19 mouse cellular contexts compared by ENCODE assay signal in the genomic region with DNA sequence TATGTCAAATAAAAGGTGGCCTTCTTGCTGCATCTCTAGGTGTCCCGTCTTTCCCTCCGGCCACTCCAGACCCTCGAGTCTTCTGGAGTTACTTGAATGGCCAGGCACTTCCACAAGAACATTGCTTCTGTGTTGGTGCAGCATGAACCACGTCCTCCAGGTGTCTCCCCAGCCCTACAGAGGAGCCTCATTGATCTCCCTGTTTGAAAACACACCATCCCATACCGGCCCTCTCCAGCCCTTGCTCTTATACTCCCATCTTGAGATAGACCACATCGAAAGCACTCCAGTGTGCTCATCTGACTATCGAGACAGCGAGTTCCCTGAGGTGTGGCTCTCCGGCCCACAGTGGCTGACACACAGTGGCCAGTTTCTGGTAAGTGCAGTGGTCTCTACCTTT. TPM values are rescaled to one million over a fixed set of nuclear protein-coding genes. Genes with fewer than 3 reads are reported as not detected.
DNase-seq lines count a peak whose midpoint lies in the region; ATAC-seq and TF ChIP-seq lines count a peak whose summit lies in the region.
"Had no signal": no experiment of that assay in that cellular context is flagged by ENCODE, and none has a peak within 500 bp of the region (broad histone marks: within the 10 kb centered on the region; RNA-seq: fewer than 3 reads in every experiment).

No protein-coding gene starts in this region.

- no peak for TF ChIP-seq EP300 in lung, postnatal 0 days (IDR thresholded peaks at IDR 0.05)

- H3K4me2 ChIP-seq in intestine, postnatal 0 days (replicated peaks; ENCODE audit: low read depth): no peak overlapping the region
- H3K4me2 ChIP-seq in intestine, embryonic 15.5 days (replicated peaks): no peak overlapping the region
- H3K4me2 ChIP-seq in lung, postnatal 0 days (replicated peaks; ENCODE audit: low read depth, low read length): no peak overlapping the region
- H3K4me2 ChIP-seq: forebrain, embryonic 12.5 days; midbrain, embryonic 15.5 days had no signal

- H3K4me1 ChIP-seq in intestine, postnatal 0 days (replicated peaks; ENCODE audit: control insufficient read depth, insufficient read depth, low read length): peaks cover 9% of the 10 kb centered on the region; the same call in 1 of the 2 replicates
- H3K4me1 ChIP-seq in intestine, embryonic 15.5 days (replicated peaks): peaks cover 17% of the 10 kb centered on the region; the same call in 1 of the 2 replicates
- H3K4me1 ChIP-seq in lung, postnatal 0 days (ENCODE audit: insufficient read depth, low read depth, low read length): peaks cover 12% of the 10 kb centered on the region; the same call in 1 of the 2 replicates
- peaks cover 71% of the 10 kb centered on the region for H3K4me1 ChIP-seq in G1E (ENCODE audit: insufficient read depth, low read depth, low read length)

- no peak overlapping the region for H3K9ac ChIP-seq in intestine, postnatal 0 days (ENCODE audit: low read depth, low read length)
- no peak overlapping the region for H3K9ac ChIP-seq in intestine, embryonic 15.5 days
- H3K9ac ChIP-seq in lung, postnatal 0 days (replicated peaks; ENCODE audit: low read depth): no peak overlapping the region
- H3K9ac ChIP-seq: forebrain, embryonic 12.5 days; midbrain, embryonic 15.5 days had no signal

- TF ChIP-seq CTCF in intestine, postnatal 0 days (IDR thresholded peaks at IDR 0.05; ENCODE audit: low read depth): peak; percentile 70
- peak; percentile 51 for TF ChIP-seq CTCF in lung, postnatal 0 days (IDR thresholded peaks at IDR 0.05)
- TF ChIP-seq CTCF in G1E (IDR thresholded peaks at IDR 0.05; ENCODE audit: low read depth, low read length): no peak

- no peak for DNase-seq in lung, postnatal 0 days (ENCODE audit: low spot score)
- DNase-seq in lung, postnatal 10 days: no peak
- no peak for DNase-seq in G1E (ENCODE audit: low spot score)
- no peak for DNase-seq in urinary bladder, postnatal 4 days (ENCODE audit: low spot score in 2 of 2)
- DNase-seq in layer of hippocampus, adult 9-11 months: no peak
- DNase-seq: adrenal gland, adult 8-10 months; cerebellum, adult 11-12 months; heart, postnatal 36 days; kidney, adult 9 months; lung, adult 18-20 months; thymus, adult 2 months had no signal

- H3K4me3 ChIP-seq in intestine, postnatal 0 days (ENCODE audit: low read depth, low read length): no peak overlapping the region
- H3K4me3 ChIP-seq in intestine, embryonic 15.5 days (replicated peaks): no peak overlapping the region
- H3K4me3 ChIP-seq in lung, postnatal 0 days (ENCODE audit: low read depth, low read length): no peak overlapping the region
- no peak overlapping the region for H3K4me3 ChIP-seq in G1E (ENCODE audit: low read depth, low read length)
- H3K4me3 ChIP-seq: forebrain, embryonic 12.5 days; midbrain, embryonic 15.5 days had no signal

- ATAC-seq in intestine, postnatal 0 days: no peak
- ATAC-seq in intestine, embryonic 15.5 days: no peak
- no peak for ATAC-seq in lung, postnatal 0 days
- ATAC-seq in G1E (ENCODE audit: extremely low read depth, insufficient number of reproducible peaks, low FRiP score, poor library complexity, severe bottlenecking): peak; percentile 29; the same call in 1 of the 2 replicates
- ATAC-seq in megakaryocyte, adult 5-6 weeks (ENCODE audit: poor library complexity, severe bottlenecking): peak; percentile 61
- ATAC-seq: midbrain, embryonic 15.5 days had no signal

- no peak overlapping the region for H3K27ac ChIP-seq in intestine, postnatal 0 days (ENCODE audit: low read depth, low read length)
- no peak overlapping the region for H3K27ac ChIP-seq in intestine, embryonic 15.5 days
- no peak overlapping the region for H3K27ac ChIP-seq in lung, postnatal 0 days (ENCODE audit: low read length)
- H3K27ac ChIP-seq: forebrain, embryonic 12.5 days; midbrain, embryonic 15.5 days had no signal

- no peaks in the 10 kb centered on the region for H3K36me3 ChIP-seq in intestine, postnatal 0 days (ENCODE audit: control insufficient read depth, insufficient read depth)
- H3K36me3 ChIP-seq in intestine, embryonic 15.5 days: no peaks in the 10 kb centered on the region
- no peaks in the 10 kb centered on the region for H3K36me3 ChIP-seq in lung, postnatal 0 days (ENCODE audit: insufficient read depth, low read length)
- no peaks in the 10 kb centered on the region for H3K36me3 ChIP-seq in G1E (replicated peaks)
- H3K36me3 ChIP-seq: forebrain, embryonic 12.5 days; midbrain, embryonic 15.5 days had no signal

- H3K9me3 ChIP-seq in intestine, postnatal 0 days (ENCODE audit: control insufficient read depth): no peaks in the 10 kb centered on the region
- no peaks in the 10 kb centered on the region for H3K9me3 ChIP-seq in intestine, embryonic 15.5 days
- no peaks in the 10 kb centered on the region for H3K9me3 ChIP-seq in lung, postnatal 0 days (ENCODE audit: low read length)
- H3K9me3 ChIP-seq in G1E (replicated peaks): no peaks in the 10 kb centered on the region
- H3K9me3 ChIP-seq: forebrain, embryonic 12.5 days; midbrain, embryonic 15.5 days had no signal

- H3K27me3 ChIP-seq in intestine, postnatal 0 days (replicated peaks; ENCODE audit: control insufficient read depth, insufficient read depth, low read length): peaks cover 6% of the 10 kb centered on the region
- H3K27me3 ChIP-seq in intestine, embryonic 15.5 days (replicated peaks): peaks cover 10% of the 10 kb centered on the region
- H3K27me3 ChIP-seq in lung, postnatal 0 days (replicated peaks; ENCODE audit: insufficient read depth, low read length): no peaks in the 10 kb centered on the region
- H3K27me3 ChIP-seq in G1E (ENCODE audit: insufficient read depth, low read length): peaks cover 25% of the 10 kb centered on the region

- 70% methylated on average over 9 of the region's 9 CpGs for WGBS in intestine, postnatal 0 days
- 73% methylated on average over 9 of the region's 9 CpGs for WGBS in intestine, embryonic 15.5 days
- 70% methylated on average over 9 of the region's 9 CpGs for WGBS in lung, postnatal 0 days

RNA-seq across cellular contexts. Expression of gene Batf3, which starts 2.6 kb away (rescaled TPM):
- polyA plus RNA-seq in intestine, postnatal 0 days (2015; fragmentation: Nextera tagmentation; extraction: Ambion mirVana): 6.9 and 7.3 TPM in 2 replicates
- polyA plus RNA-seq in intestine, embryonic 15.5 days (2015; fragmentation: Nextera tagmentation; extraction: Ambion mirVana): 7.2 and 10.5 TPM in 2 replicates
- 2.0 and 2.6 TPM in 2 replicates for polyA plus RNA-seq in lung, postnatal 0 days (2015; fragmentation: Nextera tagmentation; extraction: Ambion mirVana)
- total RNA-seq in G1E (2014; fragmentation: Nextera tagmentation) (not detected in 2 replicates), G1E (2017) (0.11 TPM in 1 of 2 replicates, not detected in the other)
- polyA plus RNA-seq in G1E (2012): 0.09 TPM in 1 of 2 replicates, not detected in the other
- 5.2 and 11.7 TPM in 2 replicates for total RNA-seq in megakaryocyte, adult 5-6 weeks (2015)
- 1.8 and 3.4 TPM in 2 replicates for total RNA-seq in megakaryocyte, adult 5-6 weeks (2017)

RNA-seq across cellular contexts. Expression of gene Nsl1, which starts 32.2 kb away (rescaled TPM):
- polyA plus RNA-seq in intestine, postnatal 0 days (2015; fragmentation: Nextera tagmentation; extraction: Ambion mirVana): 3.8 TPM in 2 replicates
- 17.0 and 18.8 TPM in 2 replicates for polyA plus RNA-seq in intestine, embryonic 15.5 days (2015; fragmentation: Nextera tagmentation; extraction: Ambion mirVana)
- 1.5 and 1.8 TPM in 2 replicates for polyA plus RNA-seq in lung, postnatal 0 days (2015; fragmentation: Nextera tagmentation; extraction: Ambion mirVana)
- total RNA-seq in G1E (2014; fragmentation: Nextera tagmentation) (12.5 and 13.4 TPM in 2 replicates), G1E (2017) (18.1 and 22.1 TPM in 2 replicates)
- 19.4 and 25.6 TPM in 2 replicates for polyA plus RNA-seq in G1E (2012)
- total RNA-seq in megakaryocyte, adult 5-6 weeks (2015): 7.3 and 8.1 TPM in 2 replicates
- total RNA-seq in megakaryocyte, adult 5-6 weeks (2017): 19.7 and 22.0 TPM in 2 replicates

RNA-seq across cellular contexts. Expression of gene Tatdn3, which starts 32.3 kb away (rescaled TPM):
- 17.3 and 18.1 TPM in 2 replicates for polyA plus RNA-seq in intestine, postnatal 0 days (2015; fragmentation: Nextera tagmentation; extraction: Ambion mirVana)
- polyA plus RNA-seq in intestine, embryonic 15.5 days (2015; fragmentation: Nextera tagmentation; extraction: Ambion mirVana): 11.9 and 12.6 TPM in 2 replicates
- polyA plus RNA-seq in lung, postnatal 0 days (2015; fragmentation: Nextera tagmentation; extraction: Ambion mirVana): 10.5 and 11.9 TPM in 2 replicates
- total RNA-seq in G1E (2014; fragmentation: Nextera tagmentation): 33.6 and 53.0 TPM in 2 replicates
- total RNA-seq in G1E (2017): 36.8 and 50.0 TPM in 2 replicates
- 0.77 and 1.6 TPM in 2 replicates for polyA plus RNA-seq in G1E (2012)
- 20.0 and 24.7 TPM in 2 replicates for total RNA-seq in megakaryocyte, adult 5-6 weeks (2015)
- total RNA-seq in megakaryocyte, adult 5-6 weeks (2017): 9.9 and 11.8 TPM in 2 replicates

RNA-seq across cellular contexts. Expression of gene Spata45, which starts 58.6 kb away (rescaled TPM):
- polyA plus RNA-seq in intestine, postnatal 0 days (2015; fragmentation: Nextera tagmentation; extraction: Ambion mirVana): 1.1 TPM in 2 replicates
- polyA plus RNA-seq in intestine, embryonic 15.5 days (2015; fragmentation: Nextera tagmentation; extraction: Ambion mirVana): not detected in 2 replicates
- not detected in 2 replicates for polyA plus RNA-seq in lung, postnatal 0 days (2015; fragmentation: Nextera tagmentation; extraction: Ambion mirVana)
- total RNA-seq in G1E (2014; fragmentation: Nextera tagmentation) (not detected in 2 replicates), G1E (2017) (not detected in 2 replicates)
- polyA plus RNA-seq in G1E (2012): not detected in 2 replicates
- total RNA-seq in megakaryocyte, adult 5-6 weeks (2015): not detected in 2 replicates
- not detected in 2 replicates for total RNA-seq in megakaryocyte, adult 5-6 weeks (2017)
- total RNA-seq: adrenal gland, adult 8-10 months; gastrocnemius, postnatal 4 days; heart, postnatal 36 days; left cerebral cortex, adult 8-10 months; neutrophil, adult 5-6 weeks had no signal
- polyA plus RNA-seq: forebrain, embryonic 12.5 days; midbrain, embryonic 15.5 days; thymus, adult 2 months had no signal

Comparison
In these comparisons a context has a peak if more than half of its experiments do, and no peak if none do; other contexts are left out.
1. ATAC-seq: peak in G1E (single experiment) and megakaryocyte, adult 5-6 weeks (single experiment); none in intestine, postnatal 0 days (single experiment), intestine, embryonic 15.5 days (single experiment) and lung, postnatal 0 days (single experiment).